Mouse (Mus musculus) adrenal gland, adult 8-10 months (tissue): ENCODE data around the gene Gm9112. TPM values are rescaled to one million over a fixed set of nuclear protein-coding genes. Genes with fewer than 3 reads are reported as not detected.
"Not testable (repeated sequence)": the region's sequence is repeated elsewhere in the genome, so short reads cannot be mapped to it uniquely, and the experiment has no call there.

Source experiments
- DNase-seq: peaks from one replicate; pipeline ENCODE4 v3.0.0; 2022
- total RNA-seq, 4 experiments: library from RNA; stranded (reverse); gene quantifications; 2 replicates each; pipeline ENCODE4 v1.2.4; 2022

Gene Gm9112
- total RNA-seq, result not detected

DNA sequence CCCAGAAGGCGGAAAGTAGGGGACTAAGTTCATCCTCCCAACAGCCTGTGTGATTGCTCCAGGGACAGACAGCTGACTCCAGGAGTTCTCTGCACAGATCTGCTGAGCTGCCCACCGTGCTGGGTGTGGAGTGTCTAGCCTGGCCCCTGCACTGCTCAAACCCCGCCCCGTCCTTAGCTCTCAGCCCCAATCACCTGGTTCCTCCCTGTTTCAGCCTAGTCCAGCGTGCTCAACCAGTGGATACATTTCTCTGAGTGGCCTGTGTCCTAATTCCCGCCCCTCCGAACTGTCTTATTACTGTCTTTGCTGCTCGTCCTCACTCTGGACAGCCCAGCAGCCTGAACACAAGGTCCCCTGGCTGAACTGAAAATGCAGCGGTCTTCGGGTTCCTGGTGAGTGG, at the start of gene Gm9112, which contains the start of gene Dmrtc1b:
Gm9112 (minus strand) TSS at position 101 of the 400 bp plus-strand sequence.
Dmrtc1b (plus strand) TSS at position 331 of the 400 bp plus-strand sequence.
- DNase-seq, result not testable (repeated sequence)

- DNase-seq, result not testable (repeated sequence)
Observed at GRCm38 (mm10) chrX:102724226-102724625, 16.8 kb upstream of the Gm9112 start.

- DNase-seq, result not testable (repeated sequence)
Observed at GRCm38 (mm10) chrX:102700636-102701035, 6.8 kb downstream of the Gm9112 start.

GRCm38 (mm10) chrX:102689252-102689651, 18.2 kb downstream of the Gm9112 start:
- DNase-seq, result not testable (repeated sequence)

DNA sequence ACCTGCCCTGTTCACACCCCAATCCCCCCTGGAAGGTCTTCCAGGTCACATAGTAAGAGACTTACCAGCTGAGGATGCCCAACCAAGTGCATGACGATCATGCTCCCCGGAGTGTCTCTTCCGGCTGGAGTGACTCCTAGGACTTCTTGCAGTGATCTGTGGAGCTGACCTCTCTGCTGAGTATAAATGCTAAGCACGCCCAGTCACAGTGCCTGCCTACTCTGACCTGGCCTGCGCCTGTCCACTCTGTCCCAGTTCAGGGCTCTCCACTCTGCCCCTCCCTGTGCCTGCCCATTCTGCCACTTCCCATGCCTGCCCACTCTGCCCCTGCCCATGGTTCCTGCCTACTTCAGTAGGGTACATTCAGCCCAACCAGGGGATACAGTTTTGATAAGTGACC, 20.6 kb downstream of the Gm9112 start, which contains the start of gene Gm3880:
Gm3880 (minus strand) TSS at position 101 of the 400 bp plus-strand sequence.
- not testable (repeated sequence) for DNase-seq

GRCm38 (mm10) chrX:102684706-102685105, 22.7 kb downstream of the Gm9112 start:
- not testable (repeated sequence) for DNase-seq

GRCm38 (mm10) chrX:102666641-102667040, 40.8 kb downstream of the Gm9112 start:
- DNase-seq, result no peak

GRCm38 (mm10) chrX:102660712-102661111, 46.7 kb downstream of the Gm9112 start:
- no peak for DNase-seq

Other genes starting within 250 kb of the Gm9112 start
- 10 to 100 TPM in 3 of 4 experiments, 1 to 10 TPM in 1; 8.0 to 16.4 (median 13.4) TPM for gene Hdac8, start 202.3 kb downstream of the Gm9112 start, total RNA-seq
- gene Phka1, start 63.4 kb downstream of the Gm9112 start, total RNA-seq, result 10 to 100 TPM; 14.8 to 22.7 (median 19.0) TPM
- not detected for gene Gm3880, start 20.7 kb downstream of the Gm9112 start, total RNA-seq
- not detected for gene Dmrtc1b, start 230 bp upstream of the Gm9112 start, total RNA-seq
- gene Dmrtc1c1, start 95.3 kb upstream of the Gm9112 start, total RNA-seq, result not detected
- not detected for gene Dmrtc1c2, start 147.0 kb upstream of the Gm9112 start, total RNA-seq
- gene 1700031F05Rik, start 160.3 kb upstream of the Gm9112 start, total RNA-seq, result not detected
- gene Dmrtc1a, start 201.1 kb upstream of the Gm9112 start, total RNA-seq, result 1 to 10 TPM in 2 of 4 experiments, under 1 TPM in 2; 0.55 to 1.4 (median 1.0) TPM
- gene 1700011M02Rik, start 201.3 kb upstream of the Gm9112 start, total RNA-seq, result not detected
- gene 1700018G05Rik, start 220.7 kb upstream of the Gm9112 start, total RNA-seq, result under 1 TPM in 1 of 4 experiments, not detected in 3; 0.78 TPM